ENCODE assay signal across 1 mouse cellular context in genomic region chr16:20708939-20709734, GRCm38 (mm10).
TF ChIP-seq lines count a peak whose summit lies in the region.

No protein-coding gene starts in this region.

TF ChIP-seq in MEL, 35 proteins besides CTCF, POLR2A, EP300 and RAD21:
- TF ChIP-seq MAX (IDR thresholded peaks at IDR 0.05; ENCODE audit: low read length): no peak
- TF ChIP-seq MAZ (IDR thresholded peaks at IDR 0.05; ENCODE audit: low read depth, low read length): no peak
